Mouse (Mus musculus): Measurements from ENCODE around the gene Sbno1. TPM values are rescaled to one million over a fixed set of nuclear protein-coding genes. Genes with fewer than 3 reads are reported as not detected.

The Sbno1 gene
- polyA plus RNA-seq, 1 experiment, result 53.2 TPM

DNA sequence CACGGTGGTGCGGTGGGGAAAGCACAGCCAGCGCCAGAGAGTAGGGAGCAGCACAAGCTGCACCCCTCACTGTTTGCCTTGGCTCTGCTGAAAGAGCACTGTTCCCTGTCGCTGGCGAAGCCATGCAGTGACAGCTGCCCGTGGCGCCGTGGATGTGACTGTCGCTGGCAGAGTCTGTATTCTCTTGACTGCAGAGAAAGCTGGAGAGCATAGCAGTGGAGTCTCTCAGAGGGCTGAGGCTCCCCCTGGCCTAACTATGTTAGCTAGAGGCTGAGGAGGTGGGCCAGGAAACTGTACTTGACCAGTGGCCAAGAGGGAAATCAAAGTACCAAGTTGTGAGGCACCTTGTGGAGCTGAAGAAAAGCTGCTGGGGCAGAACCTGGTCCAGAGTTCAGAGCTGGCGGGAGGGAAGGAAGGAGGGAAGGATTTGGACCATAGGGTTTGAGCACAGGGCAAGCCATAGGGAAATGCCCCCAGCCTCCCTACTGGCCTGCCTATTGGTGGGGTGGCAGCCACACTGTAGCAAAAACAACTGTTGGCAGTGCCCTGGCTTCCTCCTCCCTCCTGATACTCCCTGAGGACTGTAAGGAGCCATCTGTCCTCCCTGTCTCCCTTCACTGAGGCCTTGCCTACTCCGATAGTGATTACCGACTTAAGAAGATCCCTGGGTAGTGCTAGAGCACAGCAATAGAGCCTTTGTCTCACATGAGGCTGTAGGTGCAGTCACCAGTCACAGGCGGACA is 27.7 kb upstream of the Sbno1 start:
- peak; percentile 49 for DNase-seq (ENCODE audit: low read depth)
- TF ChIP-seq CTCF (IDR thresholded peaks at IDR 0.05; ENCODE audit: borderline replicate concordance, extremely low read depth, insufficient read depth, insufficient read length) (no peak), POLR2A (IDR thresholded peaks at IDR 0.05; ENCODE audit: borderline replicate concordance, extremely low read depth, insufficient read depth, insufficient read length, poor library complexity, severe bottlenecking) (no peak)

DNA sequence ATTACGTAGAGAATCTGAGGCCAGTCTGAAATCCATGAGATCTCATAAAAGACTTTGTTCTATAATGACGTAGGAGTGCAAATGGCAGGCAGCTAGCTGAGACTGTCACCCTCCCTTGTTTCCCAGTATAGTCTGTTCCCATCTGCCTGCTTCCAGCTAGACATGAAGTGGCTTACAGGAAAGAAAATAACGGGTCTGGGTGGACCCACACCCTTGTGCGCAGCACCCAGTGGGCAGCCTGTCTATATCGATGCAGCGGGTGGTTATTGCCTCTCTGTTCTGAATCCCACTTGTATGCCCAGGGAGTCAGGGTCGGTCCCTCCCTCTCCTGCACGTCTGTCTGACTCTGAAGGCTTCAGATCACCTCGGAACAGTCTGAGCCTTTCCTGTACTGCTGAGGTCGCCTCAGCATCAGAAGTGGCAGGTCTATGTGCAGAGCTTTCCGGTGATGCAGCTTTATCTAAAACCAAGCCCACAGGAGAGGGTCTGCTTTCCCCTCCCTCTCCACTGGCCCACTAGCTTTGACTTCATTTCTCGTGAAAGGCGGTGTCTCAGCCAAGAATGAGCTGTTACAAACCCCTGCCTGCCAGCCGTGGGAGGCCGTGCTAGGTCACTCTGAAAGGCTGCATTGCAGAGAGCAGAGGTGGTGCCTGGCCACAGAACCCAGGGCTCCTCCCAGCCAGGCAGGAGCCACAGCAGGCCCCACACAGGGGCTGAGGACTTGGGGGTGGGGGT is 26.9 kb upstream of the Sbno1 start:
- no peak for DNase-seq (ENCODE audit: low read depth)

DNA sequence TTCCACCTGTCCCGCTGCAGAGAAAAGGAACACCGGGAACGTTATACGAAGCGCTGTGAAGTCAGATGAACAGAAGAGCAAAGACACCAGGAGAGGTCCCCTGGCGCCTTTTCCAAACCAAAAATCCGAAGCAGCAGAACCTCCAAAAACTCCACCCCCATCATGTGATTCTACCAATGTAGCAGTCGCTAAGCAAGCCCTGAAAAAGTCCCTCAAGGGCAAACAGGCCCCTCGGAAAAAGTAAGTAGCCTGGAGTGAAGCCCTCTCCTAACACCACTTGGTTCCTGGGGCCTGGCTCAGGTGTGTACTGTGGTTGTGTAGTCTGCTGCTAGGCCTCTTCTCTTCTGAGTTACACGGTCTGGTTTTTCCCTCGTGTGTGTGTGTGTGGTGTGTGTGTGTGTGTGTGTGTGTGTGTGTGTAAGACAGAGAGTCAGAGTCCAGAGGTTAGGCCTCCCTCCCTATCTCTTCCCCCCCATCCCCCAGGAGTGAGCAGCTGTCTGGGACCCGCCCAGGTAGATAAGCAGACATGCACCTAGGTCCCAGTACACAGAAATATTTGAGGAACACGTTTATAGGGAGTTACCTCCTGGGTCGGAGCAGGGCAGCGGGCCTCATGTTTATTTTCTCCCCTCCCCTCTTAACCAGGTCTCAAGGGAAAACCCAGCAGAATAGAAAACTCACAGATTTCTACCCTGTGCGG is 25.0 kb upstream of the Sbno1 start:
- DNase-seq (ENCODE audit: low read depth), result no peak
- TF ChIP-seq CTCF (IDR thresholded peaks at IDR 0.05; ENCODE audit: borderline replicate concordance, extremely low read depth, insufficient read depth, insufficient read length) (no peak), POLR2A (IDR thresholded peaks at IDR 0.05; ENCODE audit: borderline replicate concordance, extremely low read depth, insufficient read depth, insufficient read length, poor library complexity, severe bottlenecking) (no peak)

More for the DNA sequence above, 26.9 kb upstream of the Sbno1 start:
- no peak for TF ChIP-seq POLR2A (IDR thresholded peaks at IDR 0.05; ENCODE audit: borderline replicate concordance, extremely low read depth, insufficient read depth, insufficient read length, poor library complexity, severe bottlenecking)
- TF ChIP-seq CTCF (IDR thresholded peaks at IDR 0.05; ENCODE audit: borderline replicate concordance, extremely low read depth, insufficient read depth, insufficient read length), result no peak

DNA sequence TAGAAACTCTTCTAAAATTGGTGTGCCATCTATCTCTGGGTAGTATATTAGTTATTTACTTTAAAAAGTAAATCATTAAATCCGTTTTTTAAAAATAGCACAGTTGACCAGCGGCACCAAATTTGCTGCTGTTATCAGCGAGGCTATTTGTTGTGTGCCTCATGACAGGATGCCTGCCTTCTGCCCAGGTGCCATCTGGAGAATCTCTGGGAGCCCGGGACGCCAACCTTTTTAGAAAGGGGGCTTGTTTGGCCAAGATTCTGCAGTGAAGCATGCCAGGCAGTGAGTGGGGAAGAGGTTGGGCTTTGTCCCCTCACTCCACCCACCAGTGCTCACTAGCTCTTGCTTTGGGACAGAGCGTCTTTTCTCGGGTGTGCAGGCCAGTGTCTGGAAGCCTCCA is 24.2 kb upstream of the Sbno1 start:
- no peak for DNase-seq (ENCODE audit: low read depth)
- TF ChIP-seq CTCF (IDR thresholded peaks at IDR 0.05; ENCODE audit: borderline replicate concordance, extremely low read depth, insufficient read depth, insufficient read length) (no peak), POLR2A (IDR thresholded peaks at IDR 0.05; ENCODE audit: borderline replicate concordance, extremely low read depth, insufficient read depth, insufficient read length, poor library complexity, severe bottlenecking) (no peak)

DNA sequence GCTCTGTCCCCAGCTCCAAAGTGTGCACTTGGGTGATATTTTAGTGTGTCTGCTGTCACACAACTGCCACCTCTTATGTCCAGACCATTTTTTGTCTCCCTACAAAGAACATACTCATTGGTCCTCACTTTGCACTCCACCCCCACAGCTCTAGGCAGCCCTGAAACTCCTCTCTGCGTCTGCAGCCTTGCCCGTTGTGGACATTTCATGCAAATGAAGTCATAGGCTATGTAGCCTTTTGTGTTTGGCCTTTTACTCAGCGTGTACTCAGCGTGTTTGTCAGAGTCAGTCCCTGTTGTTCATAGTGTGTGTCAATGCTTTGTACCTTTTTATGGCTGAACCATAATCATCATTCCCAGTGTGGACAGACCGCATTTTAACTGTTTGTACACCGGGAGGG is 23.7 kb upstream of the Sbno1 start:
- no peak for DNase-seq (ENCODE audit: low read depth)
- TF ChIP-seq CTCF (IDR thresholded peaks at IDR 0.05; ENCODE audit: borderline replicate concordance, extremely low read depth, insufficient read depth, insufficient read length) (no peak), POLR2A (IDR thresholded peaks at IDR 0.05; ENCODE audit: borderline replicate concordance, extremely low read depth, insufficient read depth, insufficient read length, poor library complexity, severe bottlenecking) (no peak)

DNA sequence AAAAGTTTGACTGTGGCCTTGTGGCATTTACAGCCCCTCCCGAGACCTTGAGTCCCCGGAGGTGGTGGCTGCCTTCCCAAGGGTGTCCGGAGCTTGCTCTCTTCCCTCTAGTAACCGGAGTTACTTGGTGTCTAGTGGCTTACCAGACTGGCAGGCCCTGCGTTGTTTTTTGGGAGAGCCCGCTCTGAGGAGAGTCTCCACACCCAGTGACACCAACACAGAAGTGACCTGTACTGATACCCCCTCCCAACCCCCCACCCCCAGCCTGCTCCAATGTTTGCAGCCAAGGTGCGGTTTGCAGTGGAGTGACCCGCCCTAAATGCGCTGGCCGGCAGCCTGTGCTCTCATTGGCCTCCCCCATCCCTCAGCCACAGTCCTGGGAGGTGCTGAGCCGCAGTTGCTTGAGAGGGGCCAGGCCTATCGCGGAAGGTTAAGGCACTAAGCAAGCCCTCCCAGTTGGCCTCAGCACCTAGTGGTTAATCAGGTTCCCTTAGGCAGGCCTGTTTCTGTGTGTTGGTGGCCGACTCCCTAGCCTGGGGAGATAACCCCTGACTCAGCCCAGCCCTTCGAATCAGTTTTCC is 20.6 kb upstream of the Sbno1 start:
- DNase-seq (ENCODE audit: low read depth), result peak; percentile 41
- TF ChIP-seq POLR2A (IDR thresholded peaks at IDR 0.05; ENCODE audit: borderline replicate concordance, extremely low read depth, insufficient read depth, insufficient read length, poor library complexity, severe bottlenecking) (no peak), CTCF (IDR thresholded peaks at IDR 0.05; ENCODE audit: borderline replicate concordance, extremely low read depth, insufficient read depth, insufficient read length) (no peak)

DNA sequence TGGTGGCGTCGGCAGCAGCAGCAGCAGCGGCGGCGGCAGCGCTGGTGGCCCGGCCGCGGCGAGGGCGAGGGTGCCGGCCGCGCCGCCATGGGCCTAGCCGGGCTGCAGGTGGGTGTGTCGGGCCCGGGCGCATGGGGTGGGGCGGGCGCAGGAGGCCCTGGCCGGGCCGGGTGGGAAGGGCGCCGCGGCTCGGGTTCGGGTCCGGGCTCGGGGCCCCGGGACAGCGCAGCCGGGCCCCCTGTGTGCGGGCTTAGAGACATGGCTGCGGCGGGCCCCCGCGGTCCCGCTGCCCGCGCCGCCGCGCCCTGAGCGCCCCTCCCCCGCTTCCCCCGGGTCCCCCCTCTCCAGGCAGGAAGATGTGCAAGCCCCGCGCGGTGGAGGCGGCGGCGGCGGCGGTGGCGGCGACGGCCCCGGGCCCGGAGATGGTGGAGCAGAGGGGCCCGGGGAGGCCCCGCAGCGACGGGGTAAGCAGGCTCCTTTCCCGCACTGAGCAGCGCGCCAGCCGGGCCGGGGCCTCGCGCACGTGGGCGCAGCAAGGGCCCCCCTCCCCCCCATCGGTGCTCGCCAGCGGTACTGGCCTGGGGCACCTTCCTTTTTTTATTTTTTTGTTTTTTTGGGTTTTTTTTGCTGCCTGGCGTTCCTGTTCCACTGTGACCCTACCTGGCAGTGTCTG is 20.0 kb upstream of the Sbno1 start:
- no peak for TF ChIP-seq CTCF (IDR thresholded peaks at IDR 0.05; ENCODE audit: borderline replicate concordance, extremely low read depth, insufficient read depth, insufficient read length)
- 0 out of 2 replicates have a peak, but pooled peaks have one; percentile 9 for TF ChIP-seq POLR2A (IDR thresholded peaks at IDR 0.05; ENCODE audit: borderline replicate concordance, extremely low read depth, insufficient read depth, insufficient read length, poor library complexity, severe bottlenecking)
- DNase-seq (ENCODE audit: low read depth), result peak; percentile 42

DNA sequence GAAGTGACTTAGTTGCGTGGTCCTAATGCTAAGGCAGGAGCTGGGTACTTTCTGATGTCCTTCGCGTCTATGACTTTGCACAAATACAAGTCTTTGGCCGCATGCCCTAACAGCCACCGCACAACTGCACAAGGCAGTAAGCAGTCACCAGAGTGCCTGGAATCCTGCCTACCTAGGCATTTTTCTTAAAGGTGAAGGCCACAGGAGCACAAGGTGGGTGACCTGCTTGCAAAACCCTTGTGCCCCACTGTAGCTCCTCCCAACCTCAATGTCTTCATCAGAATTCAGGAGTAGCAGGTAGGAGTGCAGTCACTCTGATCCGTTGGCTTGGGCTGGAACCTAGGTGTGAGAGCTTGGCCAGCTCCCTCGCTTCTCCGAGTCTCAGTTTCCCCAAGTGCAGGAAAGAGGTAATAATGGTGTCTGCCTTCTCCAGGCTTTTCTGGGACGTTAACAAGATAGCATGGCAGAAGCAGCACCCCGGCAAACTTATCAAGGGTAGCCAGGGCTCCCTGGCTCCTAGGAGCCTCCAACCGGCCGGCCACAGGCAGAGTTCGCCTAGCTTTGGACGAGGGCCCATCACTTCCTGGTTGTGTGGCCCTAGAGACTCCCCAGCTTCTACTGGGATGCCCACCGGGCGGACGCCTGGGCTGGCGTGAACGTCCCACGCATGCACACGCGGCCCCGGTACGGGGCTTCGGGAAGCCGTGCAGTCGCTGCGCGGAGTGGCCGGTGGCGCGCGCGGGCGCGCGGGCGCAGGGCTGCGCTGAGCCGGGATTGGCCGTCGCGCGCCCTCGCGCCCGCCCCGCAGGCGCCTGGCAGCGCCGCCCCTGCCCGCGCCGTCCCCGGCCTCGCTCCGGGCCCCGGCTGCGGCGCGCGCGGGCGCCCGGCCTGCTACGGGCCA is 19.1 kb upstream of the Sbno1 start:
- peak; percentile 90 for DNase-seq (ENCODE audit: low read depth)
- no peak for TF ChIP-seq CTCF (IDR thresholded peaks at IDR 0.05; ENCODE audit: borderline replicate concordance, extremely low read depth, insufficient read depth, insufficient read length)
- peak; percentile 45; the same call in 1 of the 2 replicates for TF ChIP-seq POLR2A (IDR thresholded peaks at IDR 0.05; ENCODE audit: borderline replicate concordance, extremely low read depth, insufficient read depth, insufficient read length, poor library complexity, severe bottlenecking)

DNA sequence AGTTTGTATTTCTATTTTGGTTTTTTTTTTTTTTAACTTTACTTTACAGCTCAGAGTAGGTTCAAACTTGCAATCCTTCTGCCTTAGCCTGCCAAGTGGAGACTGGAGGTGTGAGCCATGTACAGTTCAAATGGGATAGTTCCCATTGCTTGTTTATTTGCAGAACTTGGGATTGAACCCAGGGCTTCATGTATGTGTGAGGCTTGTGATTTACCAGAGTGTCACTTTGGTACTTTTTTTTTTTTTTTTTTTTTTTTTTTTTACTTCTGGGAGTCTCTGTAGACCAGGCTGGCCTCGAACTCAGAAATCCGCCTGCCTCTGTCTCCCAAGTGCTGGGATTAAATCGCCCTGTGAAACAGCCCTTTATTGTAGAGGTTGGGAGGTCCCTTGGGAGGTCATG is 18.4 kb upstream of the Sbno1 start:
- TF ChIP-seq POLR2A (IDR thresholded peaks at IDR 0.05; ENCODE audit: borderline replicate concordance, extremely low read depth, insufficient read depth, insufficient read length, poor library complexity, severe bottlenecking) (no peak), CTCF (IDR thresholded peaks at IDR 0.05; ENCODE audit: borderline replicate concordance, extremely low read depth, insufficient read depth, insufficient read length) (no peak)
- DNase-seq (ENCODE audit: low read depth), result no peak

DNA sequence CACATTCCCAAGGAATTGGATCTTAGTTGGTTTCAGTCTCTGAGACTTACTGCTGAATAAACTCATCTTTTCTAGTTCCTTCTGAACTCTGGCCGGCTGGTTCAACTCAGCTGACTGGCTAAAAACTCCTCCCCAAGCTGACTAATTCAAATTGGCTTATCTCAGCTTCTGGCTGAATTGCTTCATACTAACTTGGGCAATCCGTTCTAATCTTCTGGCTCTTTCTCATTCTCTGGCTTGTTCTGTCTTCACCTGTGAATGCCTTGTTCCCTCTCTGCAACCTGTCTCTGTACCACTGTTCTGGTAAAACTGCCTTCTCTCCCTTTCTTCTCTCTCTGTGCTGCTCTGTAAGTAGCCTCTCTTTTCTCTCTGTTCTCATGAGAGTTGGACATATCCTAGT is 16.8 kb upstream of the Sbno1 start:
- no peak for TF ChIP-seq POLR2A (IDR thresholded peaks at IDR 0.05; ENCODE audit: borderline replicate concordance, extremely low read depth, insufficient read depth, insufficient read length, poor library complexity, severe bottlenecking)
- TF ChIP-seq CTCF (IDR thresholded peaks at IDR 0.05; ENCODE audit: borderline replicate concordance, extremely low read depth, insufficient read depth, insufficient read length), result no peak
- DNase-seq (ENCODE audit: low read depth), result no peak
